Mouse (Mus musculus): ENCODE data around the gene Col4a2.

GRCm38 (mm10) chr8:11331561-11331960 lies 19.0 kb downstream of the Col4a2 start:
- TF ChIP-seq CTCF (IDR thresholded peaks at IDR 0.05; ENCODE audit: low read depth) (no peak), EP300 (optimal IDR thresholded peaks at IDR 0.05) (no peak)
